Mouse (Mus musculus) adrenal gland, postnatal 36 days (tissue): Measurements from ENCODE around the gene Ndufs2. TPM values are rescaled to one million over a fixed set of nuclear protein-coding genes. Genes with fewer than 3 reads are reported as not detected.

ENCODE experiments used
- DNase-seq, 2 experiments: peaks; one replicate each; pipeline ENCODE4 v3.0.0; 2021; ENCODE audit warnings: mixed read lengths in 1 of 2
- total RNA-seq, 2 experiments: library from RNA; stranded (reverse); gene quantifications; 2 replicates each; pipeline ENCODE4 v1.2.3; 2021

Gene Ndufs2
- total RNA-seq, 2 experiments from 2014 or later: 657 to 866 TPM

DNA sequence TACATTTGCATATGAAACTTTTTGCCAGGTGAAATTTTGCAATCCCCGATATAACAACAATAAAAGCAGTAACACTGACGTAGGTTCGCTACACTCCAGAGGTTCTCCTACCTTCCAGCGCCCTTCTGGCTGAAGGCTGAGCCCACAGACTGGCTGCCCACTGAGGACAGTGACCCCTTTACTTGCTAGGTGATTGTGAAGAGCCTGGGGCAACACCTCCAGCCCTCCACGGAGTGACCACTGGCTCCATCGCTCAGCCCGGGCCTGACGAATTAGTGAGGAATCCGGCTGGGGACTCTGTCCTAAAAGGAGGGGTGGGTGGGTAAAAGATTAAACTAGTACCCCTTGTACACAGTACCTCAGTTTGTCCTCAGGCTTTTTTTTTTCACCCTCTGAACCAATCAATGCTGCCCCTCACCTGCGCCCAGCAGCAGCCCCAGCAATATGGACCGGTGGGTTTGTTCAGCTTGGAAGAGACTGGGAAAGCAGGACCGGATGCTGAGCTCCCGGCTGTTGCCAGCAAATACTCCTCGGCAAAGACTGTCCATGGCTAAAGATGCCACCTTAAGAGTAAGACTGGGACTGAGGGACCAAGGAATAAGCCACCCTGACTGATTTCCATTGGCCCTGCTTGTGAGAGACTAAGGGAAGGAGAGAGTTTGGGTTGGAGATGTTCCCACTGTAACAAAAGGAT lies 28.0 kb upstream of the Ndufs2 start:
- DNase-seq: no peak

DNA sequence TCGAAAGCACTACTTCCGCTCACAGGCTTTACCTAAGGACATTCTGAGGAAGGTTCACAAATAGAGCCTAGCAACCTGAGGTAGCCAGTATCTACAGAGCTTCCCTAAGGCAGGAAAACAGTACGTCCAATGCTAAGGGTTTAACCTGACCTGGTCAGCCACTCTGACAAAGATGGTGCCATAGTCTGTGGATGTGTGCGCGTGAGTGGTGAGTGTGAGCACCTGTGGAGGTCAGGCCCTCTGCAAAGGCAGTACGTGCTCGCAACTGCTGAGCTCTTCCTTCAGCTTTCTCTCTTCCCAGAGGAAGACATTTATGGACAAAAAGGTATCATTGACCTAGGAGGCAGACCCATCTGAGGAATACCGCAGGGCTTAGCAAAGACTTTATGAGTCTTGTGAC lies 27.2 kb upstream of the Ndufs2 start:
- no peak for DNase-seq

DNA sequence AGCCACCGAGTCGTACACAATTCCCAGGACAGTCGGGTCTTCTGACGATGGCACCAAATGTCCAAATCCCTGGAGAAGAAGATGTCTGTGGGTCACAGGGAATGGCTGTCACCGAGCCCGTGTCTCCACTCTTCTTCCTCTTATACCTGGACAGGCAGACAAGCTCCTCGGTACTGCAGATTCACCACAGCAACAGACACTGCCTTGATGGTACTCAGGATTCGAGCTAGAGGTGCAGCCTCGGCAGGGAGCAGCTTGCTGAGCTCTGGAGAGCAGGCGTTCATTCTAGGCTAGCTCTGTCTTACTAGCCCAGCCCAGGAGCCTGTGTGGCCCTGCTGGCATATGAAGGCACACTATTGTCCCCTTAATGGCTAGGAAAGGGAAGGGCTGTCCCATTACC lies 26.5 kb upstream of the Ndufs2 start:
- DNase-seq: no peak

DNA sequence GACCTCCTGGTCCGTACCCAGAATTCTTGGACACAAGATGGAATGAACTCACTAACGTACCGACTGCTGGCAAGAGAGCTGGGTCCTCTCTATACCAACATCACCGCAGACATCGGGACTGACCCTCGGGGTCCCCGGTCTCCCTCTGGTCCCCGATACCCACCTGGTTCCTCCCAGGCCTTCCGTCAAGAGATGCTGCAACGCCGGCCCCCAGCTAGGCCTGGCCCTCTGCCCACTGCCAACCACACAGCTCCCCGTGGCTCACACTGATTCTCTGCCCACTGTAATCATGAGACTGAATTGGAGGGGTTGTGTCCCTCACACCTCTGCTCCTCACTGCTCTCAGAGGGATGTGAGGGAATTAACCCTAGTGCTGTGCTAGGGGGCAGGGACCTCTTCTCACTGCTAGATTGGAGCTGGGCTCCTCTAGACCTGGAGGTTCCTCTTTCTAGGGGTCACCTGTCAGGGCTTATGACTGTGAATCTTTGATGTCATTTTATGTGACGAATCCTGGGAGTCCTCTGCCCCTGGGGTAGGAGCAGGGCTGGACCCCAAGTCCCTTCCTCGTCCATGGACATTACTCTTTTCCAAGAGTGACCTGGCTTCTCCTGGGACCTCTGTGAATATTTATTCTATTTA lies 25.0 kb upstream of the Ndufs2 start:
- DNase-seq: no peak

DNA sequence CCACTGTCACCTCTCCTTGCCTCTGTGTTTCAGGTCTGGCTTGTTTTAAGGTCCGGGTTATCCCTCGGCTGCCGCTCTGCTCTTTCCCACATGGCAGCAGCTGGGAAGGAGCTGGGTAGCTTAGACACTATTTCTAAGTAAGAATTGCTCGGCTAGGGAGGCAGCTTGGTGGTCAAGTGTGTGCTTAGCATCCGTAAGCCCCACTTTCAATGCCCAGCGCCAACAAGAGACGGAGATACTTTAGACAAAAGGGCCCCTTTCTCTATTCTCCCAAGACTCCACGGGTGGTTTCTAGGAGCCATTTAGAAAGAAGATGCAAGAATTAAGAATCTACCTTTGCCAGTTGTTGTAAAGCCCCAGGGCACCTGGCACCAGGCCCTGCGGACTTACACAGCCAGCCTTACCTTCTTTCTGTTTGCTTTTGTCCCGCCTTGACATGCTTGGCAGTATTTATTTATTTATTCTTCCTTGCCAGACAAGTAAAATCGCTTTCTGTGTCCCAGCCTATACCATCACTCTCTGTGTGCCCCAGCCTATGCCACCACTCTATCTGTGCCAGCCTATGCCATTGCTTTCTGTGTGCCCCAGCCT lies 24.1 kb upstream of the Ndufs2 start:
- DNase-seq: no peak

DNA sequence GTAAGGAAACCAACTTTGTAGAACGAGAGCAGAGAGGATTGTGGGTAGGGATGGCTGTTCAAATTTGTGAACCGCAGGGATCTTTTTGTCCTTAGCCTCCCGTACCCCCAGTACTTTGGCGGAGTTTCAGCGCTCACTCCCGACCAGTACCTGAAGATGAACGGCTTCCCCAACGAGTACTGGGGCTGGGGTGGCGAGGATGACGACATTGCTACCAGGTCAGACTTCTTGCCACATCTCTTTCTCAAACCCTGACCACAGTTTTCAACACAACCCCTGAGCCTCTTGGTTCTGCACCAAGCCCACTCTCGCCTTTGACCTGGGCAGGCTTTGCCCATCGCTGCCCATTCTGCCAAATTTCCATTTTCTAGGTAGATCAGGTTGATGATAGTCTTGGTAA lies 23.0 kb upstream of the Ndufs2 start:
- no peak for DNase-seq

DNA sequence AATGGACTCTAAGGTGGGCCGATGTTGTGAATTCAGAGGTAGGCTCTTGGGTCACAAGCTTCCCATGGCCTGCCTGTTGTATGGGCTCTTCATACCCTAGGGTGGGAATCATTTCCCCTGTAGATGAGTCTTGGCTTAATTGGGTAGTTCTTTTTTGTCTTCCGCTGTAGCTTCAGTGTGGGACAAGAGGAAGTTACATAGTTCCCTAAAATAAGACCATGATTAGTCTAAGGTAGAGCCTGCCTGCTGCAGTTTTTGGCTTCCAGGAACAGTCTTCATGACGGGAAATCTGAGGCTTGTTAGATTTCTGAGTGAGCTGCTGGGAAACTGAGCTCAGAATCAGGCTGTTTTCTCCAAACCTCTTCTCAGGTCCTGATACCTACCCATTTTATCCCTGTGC lies 20.9 kb upstream of the Ndufs2 start:
- no peak for DNase-seq

DNA sequence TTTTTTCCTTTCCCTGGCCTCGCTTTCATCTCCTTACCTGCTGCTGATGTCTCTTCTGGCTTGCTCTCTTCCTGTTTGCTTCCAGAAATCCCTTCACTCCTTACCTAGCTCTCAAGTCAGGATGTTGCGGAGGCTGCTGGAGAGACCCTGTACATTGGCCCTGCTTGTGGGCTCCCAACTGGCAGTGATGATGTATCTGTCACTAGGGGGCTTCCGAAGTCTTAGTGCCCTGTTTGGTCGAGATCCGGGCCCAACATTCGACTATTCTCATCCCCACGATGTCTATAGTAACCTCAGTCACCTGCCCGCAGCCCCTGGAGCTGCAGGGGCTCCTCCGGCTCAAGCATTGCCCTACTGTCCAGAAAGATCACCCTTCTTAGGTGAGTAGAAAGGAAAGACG lies 20.4 kb upstream of the Ndufs2 start:
- DNase-seq: no peak

DNA sequence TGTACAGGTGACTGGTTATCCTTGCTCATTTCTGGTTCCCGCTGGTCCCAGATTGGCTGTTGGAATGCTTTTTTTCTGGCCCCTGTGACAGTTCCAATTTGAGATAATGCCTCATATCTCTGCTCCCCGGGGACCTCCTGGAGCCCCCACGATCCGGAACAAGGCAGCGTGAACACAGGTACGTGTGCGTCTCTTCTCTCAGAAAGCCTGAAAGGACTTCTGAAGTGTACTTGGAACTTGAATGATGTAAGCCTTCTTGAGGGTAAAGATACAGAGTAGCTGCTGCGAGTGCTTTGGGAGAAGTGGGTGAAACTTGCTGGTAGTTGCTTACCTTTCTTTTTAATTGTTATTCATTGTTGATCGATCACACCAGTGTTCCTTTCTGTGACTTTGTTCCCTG lies 20.0 kb upstream of the Ndufs2 start:
- no peak for DNase-seq

DNA sequence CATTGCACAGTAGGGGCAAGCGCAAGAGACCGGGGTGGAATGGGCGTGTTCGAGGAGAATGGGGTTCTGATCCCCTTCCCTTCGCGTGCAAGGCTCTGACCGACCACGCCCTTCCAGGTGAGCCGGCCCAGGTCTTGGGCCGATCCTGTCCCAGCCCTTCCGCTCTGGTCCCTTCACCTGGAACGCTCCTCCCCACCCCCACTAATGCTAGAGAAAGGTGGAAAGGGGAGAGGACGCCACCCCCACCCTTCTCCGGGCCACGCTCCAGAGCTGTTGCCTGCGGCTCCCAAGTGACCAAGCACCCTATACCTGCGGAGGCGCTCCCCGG lies 19.3 kb upstream of the Ndufs2 start:
- DNase-seq: peak in 1 of 2 experiments; percentile 43

DNA sequence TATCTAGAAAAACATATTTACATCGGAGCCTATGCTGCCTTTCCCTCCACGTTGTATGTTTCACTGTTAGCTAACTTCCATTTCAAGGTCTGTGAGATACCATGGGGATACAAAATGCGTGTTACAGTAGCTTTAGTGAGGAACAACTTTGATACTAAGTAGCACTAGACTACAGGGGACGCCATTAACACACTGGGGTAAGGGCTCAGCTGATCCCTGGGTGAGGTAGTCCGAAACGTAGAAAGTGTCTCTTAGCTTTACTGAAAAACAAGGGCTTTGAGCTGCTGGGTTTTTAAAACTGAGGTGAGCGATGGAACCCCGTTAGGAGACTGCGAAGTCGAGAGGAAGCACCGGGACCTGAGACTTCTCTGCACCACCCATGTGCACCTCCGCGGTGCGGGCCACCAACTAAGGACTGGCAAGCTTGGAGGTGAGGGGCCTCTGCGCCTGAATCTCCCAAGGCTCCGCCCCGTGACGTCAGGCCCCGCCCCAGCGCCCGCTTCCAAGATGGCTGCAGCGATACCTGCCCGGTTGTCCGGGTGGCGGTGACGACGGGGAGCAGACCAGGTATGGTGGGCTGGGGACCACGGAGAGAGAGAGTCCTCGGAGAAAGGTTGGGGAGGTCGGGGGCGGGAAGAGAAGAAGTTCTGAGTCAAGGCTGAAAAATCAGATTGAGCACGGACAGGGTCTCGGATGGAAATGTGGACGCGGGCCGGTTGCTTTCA lies 18.8 kb upstream of the Ndufs2 start, which contains the start of gene B4galt3:
TSS of gene B4galt3 (plus strand) at position 481 of the 725 bp plus-strand sequence.
- DNase-seq: peak; percentile 98 to 99

DNA sequence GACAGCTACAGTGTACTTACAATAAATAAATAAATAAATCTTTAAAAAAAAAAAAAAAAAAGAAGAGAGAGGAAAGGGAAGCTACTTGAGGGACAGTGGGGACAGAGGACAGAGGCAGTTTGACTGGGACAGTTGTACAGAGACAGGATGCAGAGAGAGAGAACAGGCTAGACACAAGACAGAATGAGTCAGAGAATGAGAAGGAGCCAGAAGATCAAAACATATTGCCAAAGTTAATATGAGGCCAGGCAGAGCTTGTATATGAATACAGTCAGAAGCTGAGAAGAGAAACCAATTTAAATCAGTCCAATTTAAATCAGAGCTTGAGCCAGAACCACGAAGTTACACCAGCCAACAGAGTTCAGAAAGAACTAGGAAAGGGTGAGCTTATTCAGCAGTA lies 17.2 kb upstream of the Ndufs2 start:
- DNase-seq: no peak

DNA sequence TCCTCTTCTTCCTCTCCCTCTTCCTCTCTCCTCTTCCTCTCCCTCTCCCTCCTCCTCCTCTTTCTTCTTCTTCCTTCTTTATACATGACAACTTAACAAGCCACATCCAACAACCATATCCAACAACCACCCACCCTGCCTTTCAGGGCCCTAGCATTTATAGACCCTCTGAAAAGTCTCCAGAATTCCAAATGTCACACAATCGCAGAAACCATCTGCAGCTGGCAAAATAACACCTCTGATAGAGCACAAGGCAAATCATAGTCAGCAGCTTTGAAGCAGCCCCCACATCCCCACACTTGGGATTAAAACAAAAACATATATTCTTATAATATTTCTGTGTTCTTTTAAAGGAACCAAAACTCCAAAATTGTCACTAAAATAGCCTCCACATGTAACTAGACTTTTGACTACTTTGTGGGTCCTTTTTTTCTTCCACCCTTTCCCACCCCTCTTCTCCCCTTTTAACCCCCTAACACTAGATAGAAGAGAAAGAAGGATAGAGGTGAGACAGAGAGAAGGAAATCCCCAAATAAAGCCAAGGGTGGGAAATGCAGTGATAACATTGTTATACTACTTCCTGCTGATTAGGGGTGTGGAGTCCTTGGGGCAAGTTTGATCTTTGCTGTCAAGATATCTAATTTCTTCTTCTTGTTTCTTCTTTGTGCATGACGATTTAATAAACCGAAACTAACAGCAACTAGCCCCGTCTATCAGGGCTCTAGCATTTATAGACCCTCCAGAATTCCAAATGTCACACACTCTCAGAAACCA lies 15.0 kb upstream of the Ndufs2 start:
- DNase-seq: no peak

DNA sequence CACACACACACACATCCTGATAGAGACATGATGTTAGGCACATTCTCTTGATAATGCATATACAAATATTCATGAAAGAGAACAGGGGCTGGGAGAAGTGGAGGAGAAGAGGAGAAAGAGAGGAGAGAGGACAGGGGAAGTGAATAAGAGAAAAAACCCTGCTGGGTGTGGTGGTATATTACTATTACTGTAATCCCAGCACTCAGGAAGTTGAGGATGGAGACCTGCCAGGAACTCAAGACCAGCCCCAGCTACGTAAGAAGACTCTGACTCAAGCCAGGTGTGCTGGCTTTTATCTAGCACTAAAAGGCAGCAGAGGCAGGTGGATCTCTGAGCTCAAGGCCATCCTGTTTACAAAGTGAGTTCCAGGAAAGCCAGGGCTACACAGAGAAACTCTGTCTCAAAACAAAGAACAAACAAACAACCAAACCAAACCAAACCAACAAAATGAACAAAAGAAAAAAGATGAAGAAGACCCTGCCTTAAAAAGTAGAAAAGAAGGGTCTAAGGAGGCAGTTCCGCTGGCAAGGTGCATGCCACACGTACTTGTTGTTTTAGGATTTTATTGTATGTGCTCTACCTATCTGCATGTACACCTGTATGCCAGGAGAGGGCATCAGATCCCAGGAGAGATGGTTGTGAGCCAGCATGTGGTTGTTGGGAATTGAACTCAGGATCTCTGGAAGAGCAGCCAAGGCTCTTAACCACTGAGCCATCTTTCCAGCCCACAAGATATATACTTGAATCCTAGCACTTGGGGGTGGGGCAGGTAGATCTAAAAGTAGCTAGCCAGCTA lies 12.7 kb upstream of the Ndufs2 start:
- DNase-seq: no peak

DNA sequence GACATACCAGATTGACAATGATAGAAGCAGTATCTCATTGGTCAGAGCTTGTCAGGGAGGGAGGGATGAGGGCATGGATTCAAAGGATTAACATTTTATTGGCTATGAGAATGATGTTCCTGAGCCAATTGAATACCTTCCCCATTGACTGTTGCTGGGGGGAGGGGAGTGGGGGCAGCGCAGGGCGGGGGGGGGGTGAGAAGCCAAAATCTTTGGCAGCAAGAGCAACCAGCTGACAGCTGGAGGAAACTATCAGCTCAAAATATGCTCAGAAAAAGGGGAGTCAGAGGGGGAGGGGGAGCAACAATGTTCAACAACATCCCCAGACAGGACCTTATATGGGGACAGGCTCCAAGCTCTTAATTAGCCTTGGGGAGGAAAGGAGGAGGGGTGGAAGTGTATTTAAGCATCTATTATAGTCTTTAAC lies 12.0 kb upstream of the Ndufs2 start:
- DNase-seq: peak in 1 of 2 experiments; percentile 42

DNA sequence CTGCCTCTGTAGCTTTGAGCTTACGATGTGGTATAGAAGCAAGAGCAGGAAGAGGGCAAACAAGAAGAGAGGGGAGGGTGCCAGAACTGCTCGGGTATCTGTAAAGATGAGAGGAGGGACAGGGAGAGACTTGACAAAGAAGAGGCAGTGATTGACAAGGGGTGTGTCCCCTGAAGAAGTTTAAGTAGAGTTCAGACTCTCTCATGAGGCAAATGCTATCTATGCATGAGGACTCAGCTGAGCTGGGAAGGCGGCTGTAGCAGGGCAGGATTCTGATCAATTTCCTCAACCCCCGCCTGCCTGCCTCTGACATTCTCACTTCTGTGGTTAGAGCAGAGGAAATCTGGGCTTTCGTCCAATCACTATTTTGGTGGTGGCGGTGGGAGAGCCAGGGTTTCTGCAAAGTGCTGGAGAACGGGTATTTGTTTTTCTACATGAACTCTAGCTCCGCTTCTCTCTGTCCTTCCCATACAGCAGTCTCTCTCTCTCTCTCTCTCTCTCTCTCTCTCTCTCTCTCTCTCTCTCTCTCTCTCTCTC lies 11.5 kb upstream of the Ndufs2 start:
- peak; percentile 67 to 75 for DNase-seq

DNA sequence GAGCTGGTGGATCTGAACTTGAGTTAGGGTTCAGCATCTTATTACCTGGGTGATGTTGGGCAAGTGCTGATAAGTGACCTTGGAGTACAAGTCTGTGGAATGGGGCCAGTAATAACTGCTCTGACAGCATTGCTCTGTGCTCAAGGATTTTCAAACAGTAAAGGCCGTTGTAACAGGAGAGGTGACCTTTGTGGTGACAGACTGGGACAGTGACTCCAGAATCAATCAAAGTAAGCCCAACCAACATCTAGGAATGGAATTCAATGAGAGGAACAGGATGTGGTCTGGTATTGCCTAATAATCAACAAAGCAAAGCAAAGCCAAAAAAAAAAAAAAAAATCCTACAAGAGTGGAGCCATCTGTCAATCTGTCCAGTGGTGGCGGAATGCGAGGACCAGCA lies 9.1 kb upstream of the Ndufs2 start:
- DNase-seq: peak in 1 of 2 experiments; percentile 41

DNA sequence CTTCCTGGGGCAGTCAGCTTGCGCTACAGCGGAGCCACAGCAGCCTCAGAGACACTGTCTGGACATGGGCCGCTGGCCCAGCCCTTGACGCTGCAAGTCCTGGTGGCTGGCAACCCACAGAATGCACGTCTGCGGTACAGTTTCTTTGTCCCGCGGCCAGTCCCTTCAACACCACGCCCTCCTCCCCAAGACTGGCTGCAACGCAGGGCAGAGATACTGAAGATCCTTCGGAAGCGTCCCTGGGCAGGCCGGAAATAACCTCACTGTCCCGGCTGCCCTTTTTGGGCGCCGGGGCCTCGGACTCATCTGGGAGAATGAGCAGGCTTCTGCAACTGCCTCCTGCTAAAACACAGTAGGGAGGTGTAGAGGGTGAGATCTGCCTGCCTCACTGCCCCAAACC lies 7.7 kb upstream of the Ndufs2 start:
- DNase-seq: no peak

DNA sequence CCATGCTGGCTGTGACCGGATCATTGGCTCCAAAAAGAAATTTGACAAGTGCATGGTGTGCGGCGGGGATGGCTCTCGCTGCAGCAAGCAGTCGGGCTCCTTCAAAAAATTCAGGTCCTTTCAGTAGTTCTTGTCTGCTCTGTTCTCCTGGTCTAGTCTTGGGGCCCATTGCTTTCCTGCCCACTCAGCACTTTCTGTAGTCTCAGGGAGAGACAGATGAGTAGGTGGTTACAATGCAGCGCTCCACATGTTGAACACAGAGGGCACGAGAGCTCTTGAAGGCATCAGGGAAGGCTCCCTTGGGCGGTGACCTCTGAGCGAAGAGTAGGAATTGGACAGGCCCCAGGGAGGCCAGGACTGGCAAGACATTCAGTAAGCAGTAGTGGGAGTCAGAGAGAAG lies 6.6 kb upstream of the Ndufs2 start:
- no peak for DNase-seq

DNA sequence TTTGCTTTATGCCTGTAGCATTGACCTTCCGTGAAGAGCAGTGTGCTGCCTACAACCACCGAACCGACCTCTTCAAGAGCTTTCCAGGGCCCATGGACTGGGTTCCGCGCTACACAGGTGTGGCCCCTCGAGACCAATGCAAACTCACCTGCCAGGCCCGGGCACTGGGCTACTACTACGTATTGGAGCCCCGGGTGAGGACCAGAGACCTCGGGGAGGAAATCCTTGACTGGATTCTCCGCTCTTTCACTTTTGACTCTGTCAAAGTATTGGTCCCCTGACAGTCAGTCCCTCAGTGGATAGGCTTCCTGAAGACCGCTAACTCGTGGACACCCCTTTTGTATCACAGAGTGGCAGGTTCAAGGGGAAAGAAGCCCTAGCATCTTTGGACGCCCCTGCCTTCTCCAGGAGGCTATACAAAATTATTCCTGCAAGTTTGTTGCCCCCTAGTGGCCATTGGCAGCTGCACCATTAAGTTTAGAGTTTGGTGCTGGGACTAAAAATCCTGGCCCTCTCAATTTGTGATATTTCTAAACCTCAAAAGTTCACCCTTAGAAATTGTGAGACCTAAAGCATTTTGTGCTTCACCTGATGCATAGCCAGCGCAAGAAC lies 5.9 kb upstream of the Ndufs2 start:
- peak; percentile 71 to 76 for DNase-seq
